Comparison of ENCODE assay signal across 8 mouse cellular contexts in the genomic region with DNA sequence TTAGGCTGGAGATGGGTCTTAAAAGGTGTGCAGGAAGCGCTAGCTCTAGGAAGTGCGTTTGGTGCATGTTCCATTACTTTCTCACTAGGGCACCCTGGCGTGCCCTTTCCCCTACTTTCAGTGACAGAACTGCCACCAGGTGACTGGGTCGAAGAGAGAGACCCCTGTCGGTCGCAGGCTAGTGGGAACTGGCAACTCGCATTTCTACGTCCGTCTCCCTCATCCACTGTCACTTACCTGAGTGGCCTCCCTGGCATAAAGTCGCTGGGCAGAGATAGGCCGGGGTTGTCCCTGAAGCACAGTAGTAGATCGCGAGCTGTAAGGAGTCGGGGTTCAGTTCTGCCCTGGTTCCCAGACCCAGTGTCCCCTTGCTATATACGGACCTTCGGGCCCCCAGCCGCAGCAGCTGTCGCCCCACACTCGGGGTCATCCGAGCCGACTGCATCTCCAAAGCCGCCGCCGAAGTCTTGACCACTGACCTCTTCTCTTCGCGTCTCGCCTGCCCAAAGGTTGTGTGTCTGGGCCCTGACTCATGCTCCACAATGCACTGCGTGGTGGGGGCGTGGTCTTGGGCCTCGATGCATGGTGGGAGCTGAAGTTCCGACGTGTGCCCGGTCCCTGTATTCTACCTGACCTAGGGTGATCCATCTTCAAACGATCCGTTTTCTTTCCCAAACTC. TPM values are rescaled to one million over a fixed set of nuclear protein-coding genes. Genes with fewer than 3 reads are reported as not detected.
DNase-seq lines count a peak whose midpoint lies in the region; ATAC-seq and TF ChIP-seq lines count a peak whose summit lies in the region.

A gene (minus strand): TSS at position 532 of the 679 bp plus-strand sequence.

- peak; percentile 63; the same call in 1 of the 2 replicates for TF ChIP-seq EP300 in heart, postnatal 0 days (IDR thresholded peaks at IDR 0.05; ENCODE audit: low read depth)

- peak within 1 kb of the TSS; percentile 72 for H3K9ac ChIP-seq in forebrain, embryonic 12.5 days
- H3K9ac ChIP-seq in heart, postnatal 0 days (replicated peaks; ENCODE audit: low read depth, low read length): peak within 1 kb of the TSS; percentile 92
- peak within 1 kb of the TSS; percentile 63 for H3K9ac ChIP-seq in neural tube, embryonic 14.5 days (replicated peaks; ENCODE audit: low read depth, low read length)

- peaks cover 79% of the 10 kb centered on the region for H3K4me1 ChIP-seq in E14TG2a.4 (replicated peaks; ENCODE audit: low read depth, low read length)
- peaks cover 44% of the 10 kb centered on the region for H3K4me1 ChIP-seq in forebrain, embryonic 12.5 days
- peaks cover 23% of the 10 kb centered on the region for H3K4me1 ChIP-seq in heart, postnatal 0 days (ENCODE audit: control insufficient read depth, insufficient read depth)
- peaks cover 21% of the 10 kb centered on the region for H3K4me1 ChIP-seq in neural tube, embryonic 14.5 days (ENCODE audit: control insufficient read depth, insufficient read depth, low read length)
- peaks cover 14% of the 10 kb centered on the region for H3K4me1 ChIP-seq in testis, adult 2 months (ENCODE audit: control insufficient read depth, insufficient read depth, low read length)

- H3K9me3 ChIP-seq in E14TG2a.4 (ENCODE audit: low read length): no peaks in the 10 kb centered on the region
- H3K9me3 ChIP-seq in forebrain, embryonic 12.5 days: no peaks in the 10 kb centered on the region
- no peaks in the 10 kb centered on the region for H3K9me3 ChIP-seq in heart, postnatal 0 days (replicated peaks; ENCODE audit: control insufficient read depth, low read length)
- no peaks in the 10 kb centered on the region for H3K9me3 ChIP-seq in neural tube, embryonic 14.5 days (ENCODE audit: control insufficient read depth, low read length)

- peaks cover 44% of the 10 kb centered on the region for H3K36me3 ChIP-seq in E14TG2a.4 (ENCODE audit: insufficient read depth, low read length)
- H3K36me3 ChIP-seq in forebrain, embryonic 12.5 days (replicated peaks): peaks cover 30% of the 10 kb centered on the region
- peaks cover 41% of the 10 kb centered on the region for H3K36me3 ChIP-seq in heart, postnatal 0 days (replicated peaks; ENCODE audit: control insufficient read depth, insufficient read depth, low read length)
- peaks cover 27% of the 10 kb centered on the region for H3K36me3 ChIP-seq in neural tube, embryonic 14.5 days (ENCODE audit: control insufficient read depth, insufficient read depth, low read length)
- H3K36me3 ChIP-seq in testis, adult 2 months (ENCODE audit: control insufficient read depth, insufficient read depth, low read length): no peaks in the 10 kb centered on the region; the same call in 1 of the 2 replicates

- TF ChIP-seq CTCF in E14TG2a.4 (conservative IDR thresholded peaks at IDR 0.05; ENCODE audit: low read length): no peak
- peak; percentile 55 for TF ChIP-seq CTCF in heart, postnatal 0 days (IDR thresholded peaks at IDR 0.05; ENCODE audit: low read depth)
- peak; percentile 6; the same call in 1 of the 2 replicates for TF ChIP-seq CTCF in testis, adult 2 months (IDR thresholded peaks at IDR 0.05; ENCODE audit: control insufficient read depth, insufficient read depth, insufficient replicate concordance, low read depth, low read length)

- H3K27me3 ChIP-seq in E14TG2a.4 (ENCODE audit: insufficient read depth, low read length): peaks cover 5% of the 10 kb centered on the region; the same call in 1 of the 2 replicates
- H3K27me3 ChIP-seq in forebrain, embryonic 12.5 days: no peaks in the 10 kb centered on the region
- H3K27me3 ChIP-seq in heart, postnatal 0 days (ENCODE audit: control insufficient read depth, insufficient read depth, low read length): no peaks in the 10 kb centered on the region
- no peaks in the 10 kb centered on the region for H3K27me3 ChIP-seq in neural tube, embryonic 14.5 days (ENCODE audit: control insufficient read depth, insufficient read depth, low read length)
- no peaks in the 10 kb centered on the region for H3K27me3 ChIP-seq in testis, adult 2 months (ENCODE audit: control insufficient read depth, insufficient read depth, low read length)

- TF ChIP-seq POLR2A in testis, adult 2 months (IDR thresholded peaks at IDR 0.05; ENCODE audit: control insufficient read depth, low read depth, low read length): peak; percentile 60; the same call in 1 of the 2 replicates

- WGBS in forebrain, embryonic 12.5 days: under 1% methylated on average over 35 of the region's 35 CpGs
- under 1% methylated on average over 35 of the region's 35 CpGs for WGBS in heart, postnatal 0 days
- under 1% methylated on average over 35 of the region's 35 CpGs for WGBS in neural tube, embryonic 14.5 days

- peak within 1 kb of the TSS; percentile 82 for H3K4me3 ChIP-seq in E14TG2a.4 (replicated peaks; ENCODE audit: low read length)
- H3K4me3 ChIP-seq in forebrain, embryonic 12.5 days (replicated peaks): peak within 1 kb of the TSS; percentile 56
- peak within 1 kb of the TSS; percentile 85 for H3K4me3 ChIP-seq in heart, postnatal 0 days (ENCODE audit: low read depth, low read length)
- peak within 1 kb of the TSS; percentile 47 for H3K4me3 ChIP-seq in neural tube, embryonic 14.5 days (ENCODE audit: low read depth, low read length)
- peak within 1 kb of the TSS; percentile 75 for H3K4me3 ChIP-seq in testis, adult 2 months (ENCODE audit: control insufficient read depth, low read depth, low read length)

- peak; percentile 84 for ATAC-seq in forebrain, embryonic 12.5 days (ENCODE audit: low FRiP score)
- peak; percentile 90 for ATAC-seq in heart, postnatal 0 days (ENCODE audit: insufficient read depth, low read depth)
- ATAC-seq in neural tube, embryonic 14.5 days (ENCODE audit: low read depth): peak; percentile 84

- peak within 1 kb of the TSS; percentile 69 for H3K27ac ChIP-seq in forebrain, embryonic 12.5 days
- H3K27ac ChIP-seq in heart, postnatal 0 days (ENCODE audit: low read depth): peak within 1 kb of the TSS; percentile 94
- H3K27ac ChIP-seq in neural tube, embryonic 14.5 days (ENCODE audit: low read depth, low read length): peak within 1 kb of the TSS; percentile 66; the same call in 1 of the 2 replicates
- peak within 1 kb of the TSS; percentile 32; the same call in 1 of the 2 replicates for H3K27ac ChIP-seq in testis, adult 2 months (ENCODE audit: control insufficient read depth, insufficient read depth, low read depth, low read length)

- peak; percentile 83 for DNase-seq in c-Kit-positive CD71-positive TER-119-positive erythroid progenitor cells, embryonic 14.5 days (ENCODE audit: low spot score)
- DNase-seq in heart, postnatal 0 days (ENCODE audit: low spot score): peak; percentile 91
- peak; percentile 90 to 94 for DNase-seq in kidney, postnatal 4 days
- peak; percentile 91 to 93 for DNase-seq in lung, adult 18-20 months

- H3K4me2 ChIP-seq in forebrain, embryonic 12.5 days: peak within 1 kb of the TSS; percentile 88
- peak within 1 kb of the TSS; percentile 84 for H3K4me2 ChIP-seq in heart, postnatal 0 days (ENCODE audit: low read depth, low read length)
- peak within 1 kb of the TSS; percentile 61 for H3K4me2 ChIP-seq in neural tube, embryonic 14.5 days (ENCODE audit: low read depth, low read length)

RNA-seq across cellular contexts. Expression of the gene that starts here (rescaled TPM):
- 43.5 and 48.4 TPM in 2 replicates for polyA plus RNA-seq in forebrain, embryonic 12.5 days (2016; fragmentation: Nextera tagmentation; extraction: Ambion mirVana)
- total RNA-seq in heart, postnatal 0 days (2014; rRNA removed; ENCODE audit: low replicate concordance): 378 and 469 TPM in 2 replicates
- polyA plus RNA-seq in heart, postnatal 0 days (2015; fragmentation: Nextera tagmentation; extraction: Ambion mirVana): 815 and 873 TPM in 2 replicates
- 49.5 and 57.2 TPM in 2 replicates for polyA plus RNA-seq in neural tube, embryonic 14.5 days (2014; fragmentation: Nextera tagmentation; extraction: Ambion mirVana)
- polyA plus RNA-seq in testis, adult 2 months (2012; rRNA removed): 20.6 and 20.9 TPM in 2 replicates

Comparison
In these comparisons a context has a peak if more than half of its experiments do, and no peak if none do; other contexts are left out.
1. Peak in every context shown above with its lines: DNase-seq, ATAC-seq, H3K4me3 ChIP-seq and H3K27ac ChIP-seq.
2. RNA of the gene that starts here (polyA plus RNA-seq): 815 to 873 TPM in heart, postnatal 0 days; 49.5 to 57.2 TPM in neural tube, embryonic 14.5 days, 43.5 to 48.4 TPM in forebrain, embryonic 12.5 days and 20.6 to 20.9 TPM in testis, adult 2 months; every median in the first group is over 10 times any median in the second.
3. H3K27ac ChIP-seq: peak in every context shown above with its lines; median percentile 94 in heart, postnatal 0 days; 69 in forebrain, embryonic 12.5 days; 66 in neural tube, embryonic 14.5 days; 32 in testis, adult 2 months.